Mouse (Mus musculus): ENCODE measurements around the gene Marf1. TPM values are rescaled to one million over a fixed set of nuclear protein-coding genes. Genes with fewer than 3 reads are reported as not detected.

Marf1 gene
- polyA plus RNA-seq, 1 experiment from 2014 or later: 23.4 TPM

- POLR2A ChIA-PET: no interaction called here
- no peaks in the 10 kb centered on the region for H3K27me3 ChIP-seq
- CTCF ChIA-PET: no interaction called here
- no peak for ATAC-seq
- no peak for TF ChIP-seq CTCF (IDR thresholded peaks at IDR 0.05)
- DNase-seq (ENCODE audit: low read depth, low spot score): no peak
- in situ Hi-C loops (cut with MboI; ENCODE audit: low pct_unique_long_range_greater_than_20kb): no loop called here
These were observed 25.1 kb downstream of the Marf1 start for GRCm38 (mm10) chr16:14137976-14138561.

DNA sequence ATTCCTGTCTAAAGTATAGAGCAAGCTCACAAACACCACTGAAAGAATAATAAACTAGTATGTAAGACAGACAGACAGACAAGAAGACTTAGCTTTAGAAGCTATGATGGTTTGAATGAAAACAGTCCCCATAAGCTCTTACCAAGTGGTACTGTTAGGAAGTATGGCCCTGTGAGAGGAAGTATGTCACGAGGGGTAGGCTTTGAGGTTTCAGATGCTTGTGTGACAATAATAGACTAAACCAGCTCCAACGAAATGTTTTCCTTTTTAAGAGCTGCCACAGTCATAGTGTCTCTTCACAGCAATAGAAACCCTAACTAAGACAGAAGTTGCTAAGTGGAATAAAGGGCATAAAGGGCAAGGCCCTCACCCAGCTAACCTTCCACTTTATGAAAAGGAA is 28.1 kb downstream of the Marf1 start:
- DNase-seq (ENCODE audit: low read depth, low spot score) (no peak), ATAC-seq (no peak)
- ChIA-PET POLR2A (no interaction called here), CTCF (interaction anchor here (1.0 to 1.6 kb wide), 3 partner anchors 8 to 17 kb away, joined by 3 read pairs; no protein-coding TSS in a partner anchor)
- H3K27me3 ChIP-seq: no peaks in the 10 kb centered on the region
- in situ Hi-C loops (cut with MboI; ENCODE audit: low pct_unique_long_range_greater_than_20kb): no loop called here
- no peak for TF ChIP-seq CTCF (IDR thresholded peaks at IDR 0.05)

DNA sequence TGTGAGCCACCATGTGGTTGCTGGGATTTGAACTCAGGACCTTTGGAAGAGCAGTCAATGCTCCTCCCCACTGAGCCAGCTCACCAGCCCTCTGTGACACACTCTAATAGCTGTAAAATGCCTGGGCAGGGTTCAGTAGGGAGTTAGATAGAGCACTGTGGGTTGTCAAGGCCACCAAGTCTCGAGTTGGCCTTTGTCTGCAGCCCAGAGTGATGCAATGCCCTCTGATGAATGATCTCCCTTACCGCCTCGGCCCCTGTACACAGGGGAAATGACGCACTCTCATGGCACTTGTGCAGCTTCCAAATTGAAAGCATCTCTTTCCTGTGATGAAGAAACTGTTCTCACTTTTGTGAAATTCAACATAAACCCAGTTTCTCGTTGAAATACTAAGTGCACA is 31.3 kb downstream of the Marf1 start:
- in situ Hi-C loops (cut with MboI; ENCODE audit: low pct_unique_long_range_greater_than_20kb): no loop called here
- ATAC-seq (no peak), DNase-seq (ENCODE audit: low read depth, low spot score) (no peak)
- TF ChIP-seq CTCF (IDR thresholded peaks at IDR 0.05): no peak
- H3K27me3 ChIP-seq: no peaks in the 10 kb centered on the region
- ChIA-PET POLR2A (no interaction called here), CTCF (interaction anchor here (1.1 kb wide), 1 partner anchor 12 kb away, joined by 3 read pairs; no protein-coding TSS in a partner anchor)

DNA sequence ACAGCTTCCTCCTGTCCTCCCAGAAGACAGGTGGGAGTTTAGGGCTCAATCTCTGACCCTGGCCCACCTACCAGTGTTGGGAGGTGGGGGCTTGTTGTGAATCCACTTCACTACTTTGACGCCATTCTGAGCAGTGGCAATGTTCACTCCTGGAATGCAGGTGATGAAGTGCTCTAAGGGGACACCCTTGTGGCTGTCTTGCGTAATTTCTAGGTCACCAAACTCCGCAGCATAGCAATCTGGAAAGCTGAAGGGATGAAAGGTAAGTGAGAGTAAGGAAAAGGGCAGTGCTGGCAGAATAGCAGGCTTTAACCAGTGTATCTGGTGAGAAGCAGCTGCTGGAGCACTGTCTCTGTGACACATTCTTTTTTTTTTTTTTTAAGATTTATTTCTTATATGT is 31.8 kb downstream of the Marf1 start:
- no peak for DNase-seq (ENCODE audit: low read depth, low spot score)
- H3K27me3 ChIP-seq: no peaks in the 10 kb centered on the region
- TF ChIP-seq CTCF (IDR thresholded peaks at IDR 0.05): no peak
- no peak for ATAC-seq
- CTCF ChIA-PET: interaction anchor here (1.1 kb wide), 1 partner anchor 11 kb away, joined by 3 read pairs; no protein-coding TSS in a partner anchor
- in situ Hi-C loops (cut with MboI; ENCODE audit: low pct_unique_long_range_greater_than_20kb): no loop called here
- POLR2A ChIA-PET: interaction anchor here (0.6 kb wide), 1 partner anchor 186 kb away, joined by 8 read pairs; no protein-coding TSS in a partner anchor

DNA sequence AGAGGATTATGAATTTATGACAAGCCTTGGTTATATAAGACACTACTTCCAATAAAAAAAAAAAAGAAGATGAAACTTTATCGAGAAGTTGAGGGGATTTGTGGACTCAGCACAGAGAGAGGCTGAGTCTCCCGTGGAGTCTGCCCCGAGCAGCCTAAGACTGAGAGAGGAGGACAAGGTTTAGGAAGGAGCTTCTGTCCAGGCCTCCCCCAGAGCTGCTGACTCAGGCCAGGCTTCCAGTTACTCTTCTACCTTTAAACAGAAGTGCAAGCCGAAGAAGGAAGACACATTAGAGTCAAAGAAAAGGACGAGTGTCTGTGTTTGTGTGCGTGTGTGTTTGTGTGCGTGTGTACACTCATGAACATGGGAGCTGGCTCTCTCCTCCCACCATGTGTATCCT is 32.4 kb downstream of the Marf1 start:
- ChIA-PET CTCF (interaction anchor here (1.1 kb wide), 1 partner anchor 11 kb away, joined by 3 read pairs; no protein-coding TSS in a partner anchor), POLR2A (interaction anchor here (0.6 kb wide), 1 partner anchor 186 kb away, joined by 8 read pairs; no protein-coding TSS in a partner anchor)
- TF ChIP-seq CTCF (IDR thresholded peaks at IDR 0.05): no peak
- no peak for ATAC-seq
- no peaks in the 10 kb centered on the region for H3K27me3 ChIP-seq
- in situ Hi-C loops (cut with MboI; ENCODE audit: low pct_unique_long_range_greater_than_20kb): no loop called here
- no peak for DNase-seq (ENCODE audit: low read depth, low spot score)

GRCm38 (mm10) chr16:14128977-14129376 is 34.2 kb downstream of the Marf1 start:
- POLR2A ChIA-PET: no interaction called here
- H3K27me3 ChIP-seq: no peaks in the 10 kb centered on the region
- CTCF ChIA-PET: no interaction called here
- DNase-seq (ENCODE audit: low read depth, low spot score) (no peak), ATAC-seq (no peak)
- no peak for TF ChIP-seq CTCF (IDR thresholded peaks at IDR 0.05)
- in situ Hi-C loops (cut with MboI; ENCODE audit: low pct_unique_long_range_greater_than_20kb): loop anchor here (10.0 kb wide), 1 partner anchor 214 kb away; no protein-coding TSS in a partner anchor

DNA sequence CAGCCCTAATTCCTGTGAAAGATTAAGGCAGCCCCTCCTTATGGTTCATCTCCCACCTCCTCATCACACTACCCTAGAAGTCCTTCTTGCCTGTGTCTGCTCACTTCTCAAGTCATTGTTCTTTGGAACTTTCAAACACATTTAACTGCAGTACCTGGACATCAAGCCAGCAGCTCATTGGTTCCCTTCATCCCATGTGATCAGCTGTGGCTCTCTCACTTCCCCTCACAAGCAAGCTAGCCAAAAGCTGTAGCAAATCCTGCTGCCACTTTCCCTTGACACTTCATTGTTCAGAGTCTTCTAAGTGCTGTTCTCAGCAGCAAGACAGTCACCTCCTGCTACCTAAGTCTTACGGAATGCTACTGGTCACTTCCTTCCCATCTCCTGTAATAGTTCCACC is 37.9 kb downstream of the Marf1 start:
- DNase-seq (ENCODE audit: low read depth, low spot score) (no peak), ATAC-seq (no peak)
- TF ChIP-seq CTCF (IDR thresholded peaks at IDR 0.05): no peak
- in situ Hi-C loops (cut with MboI; ENCODE audit: low pct_unique_long_range_greater_than_20kb): loop anchor here (10.0 kb wide), 1 partner anchor 210 kb away; no protein-coding TSS in a partner anchor
- ChIA-PET POLR2A (no interaction called here), CTCF (interaction anchor here (2.1 kb wide), 1 partner anchor 22 kb away, joined by 6 read pairs; no protein-coding TSS in a partner anchor)
- H3K27me3 ChIP-seq: no peaks in the 10 kb centered on the region

DNA sequence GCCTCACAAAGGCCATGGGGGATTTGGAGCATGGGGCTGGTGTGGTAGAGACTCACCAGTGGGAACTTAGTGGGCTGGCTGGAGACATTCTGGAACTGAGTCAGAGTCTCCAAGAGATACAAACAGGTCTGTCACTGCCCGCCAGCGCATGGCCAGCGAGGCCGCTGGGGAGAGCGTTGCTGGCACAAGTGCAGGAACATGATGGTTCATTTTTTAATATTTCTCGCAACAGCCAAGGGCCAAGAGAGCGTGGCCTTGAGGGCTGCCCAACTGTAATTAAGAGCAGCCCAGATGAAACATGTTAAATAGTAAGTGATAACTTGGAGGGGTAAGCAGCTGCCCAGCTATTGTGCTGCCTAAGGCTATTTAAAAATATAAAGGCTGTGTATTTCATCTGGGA is 38.4 kb downstream of the Marf1 start:
- no peaks in the 10 kb centered on the region for H3K27me3 ChIP-seq
- no peak for TF ChIP-seq CTCF (IDR thresholded peaks at IDR 0.05)
- DNase-seq (ENCODE audit: low read depth, low spot score) (no peak), ATAC-seq (no peak)
- CTCF ChIA-PET: interaction anchor here (2.1 kb wide), 1 partner anchor 23 kb away, joined by 6 read pairs; no protein-coding TSS in a partner anchor
- POLR2A ChIA-PET: no interaction called here
- in situ Hi-C loops (cut with MboI; ENCODE audit: low pct_unique_long_range_greater_than_20kb): loop anchor here (10.0 kb wide), 1 partner anchor 210 kb away; no protein-coding TSS in a partner anchor

DNA sequence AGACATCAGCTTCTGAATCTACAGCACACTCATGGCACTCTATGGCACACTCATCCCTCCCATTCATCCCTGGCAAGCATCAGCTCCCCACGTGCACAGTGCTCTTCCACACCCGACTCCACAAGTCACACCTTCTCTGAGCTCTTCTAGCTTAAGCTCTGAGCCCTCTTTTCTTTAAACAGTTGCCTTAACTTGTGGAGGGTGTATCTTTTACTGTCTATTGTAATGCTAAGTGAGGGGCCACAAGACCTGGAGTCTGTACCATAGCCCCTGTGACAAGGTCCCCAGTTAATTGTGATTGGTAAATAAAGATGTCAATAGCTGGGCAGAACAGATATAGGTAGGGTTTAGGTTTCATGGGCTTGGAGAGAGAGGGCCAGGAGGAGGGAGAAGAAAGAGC is 39.2 kb downstream of the Marf1 start:
- DNase-seq (ENCODE audit: low read depth, low spot score) (no peak), ATAC-seq (no peak)
- ChIA-PET POLR2A (no interaction called here), CTCF (interaction anchor here (0.9 to 1.3 kb wide), 2 partner anchors 10 to 12 kb away, joined by 3 read pairs; no protein-coding TSS in a partner anchor)
- H3K27me3 ChIP-seq: no peaks in the 10 kb centered on the region
- in situ Hi-C loops (cut with MboI; ENCODE audit: low pct_unique_long_range_greater_than_20kb): loop anchor here (10.0 kb wide), 1 partner anchor 209 kb away; no protein-coding TSS in a partner anchor
- no peak for TF ChIP-seq CTCF (IDR thresholded peaks at IDR 0.05)

DNA sequence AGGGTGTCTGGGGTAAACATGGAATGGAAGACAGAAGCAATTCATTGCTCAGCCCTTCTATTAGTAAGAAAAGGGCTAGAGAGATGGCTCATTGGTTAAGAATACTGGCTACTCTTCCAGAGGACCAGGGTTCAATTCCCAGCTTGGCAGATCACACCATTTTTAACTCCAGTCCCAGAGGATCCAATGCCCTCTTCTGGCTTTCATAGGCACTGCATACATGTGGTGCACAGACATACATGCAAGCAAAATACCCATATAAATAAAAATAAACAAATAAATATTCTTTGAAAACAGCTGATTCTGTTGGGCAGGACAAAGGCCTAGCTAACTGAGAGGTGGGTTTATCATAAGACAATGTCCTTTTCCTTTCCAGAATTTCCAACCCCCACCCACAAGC is 40.6 kb downstream of the Marf1 start:
- DNase-seq (ENCODE audit: low read depth, low spot score) (no peak), ATAC-seq (no peak)
- peak; percentile 30 for TF ChIP-seq CTCF (IDR thresholded peaks at IDR 0.05)
- H3K27me3 ChIP-seq: no peaks in the 10 kb centered on the region
- ChIA-PET POLR2A (no interaction called here), CTCF (interaction anchor here (1.3 kb wide), 1 partner anchor 11 kb away, joined by 3 read pairs; no protein-coding TSS in a partner anchor)
- in situ Hi-C loops (cut with MboI; ENCODE audit: low pct_unique_long_range_greater_than_20kb): loop anchor here (10.0 kb wide), 1 partner anchor 208 kb away; no protein-coding TSS in a partner anchor

- in situ Hi-C loops (cut with MboI; ENCODE audit: low pct_unique_long_range_greater_than_20kb): loop anchor here (10.0 kb wide), 1 partner anchor 207 kb away; no protein-coding TSS in a partner anchor
- POLR2A ChIA-PET: no interaction called here
- no peak for ATAC-seq
- H3K27me3 ChIP-seq: no peaks in the 10 kb centered on the region
- CTCF ChIA-PET: no interaction called here
- no peak for DNase-seq (ENCODE audit: low read depth, low spot score)
- no peak for TF ChIP-seq CTCF (IDR thresholded peaks at IDR 0.05)
These were observed 41.6 kb downstream of the Marf1 start for GRCm38 (mm10) chr16:14121563-14121962.
